Mouse (Mus musculus) stomach, embryonic 15.5 days (tissue): ENCODE data around the gene Necab3. TPM values are rescaled to one million over a fixed set of nuclear protein-coding genes. Genes with fewer than 3 reads are reported as not detected.

ENCODE experiments used
- ATAC-seq: fragments of 200-750 bp; cut with Nextera tagmentation; 2 replicates; pipeline ENCODE4 v1.8.0; 2017; ENCODE audit warnings: low read depth, moderate number of reproducible peaks, moderate TSS enrichment; ENCODE audit not compliant: insufficient read depth, low FRiP score
- H3K27ac ChIP-seq: fragments of 300-500 bp; sonication (generic); 2 replicates; pipeline ENCODE4 v1.5.1; 2015; ENCODE audit warnings: mild to moderate bottlenecking, inconsistent platforms
- H3K27me3 ChIP-seq: fragments of 300-500 bp; sonication (generic); replicated peaks from 2 replicates; pipeline ENCODE4 v1.6.1; 2015; ENCODE audit warnings: inconsistent platforms
- H3K36me3 ChIP-seq: fragments of 300-500 bp; sonication (generic); 2 replicates; pipeline ENCODE4 v1.6.1; 2015; ENCODE audit warnings: inconsistent platforms
- H3K4me1 ChIP-seq: fragments of 300-500 bp; sonication (generic); 2 replicates; pipeline ENCODE4 v1.6.1; 2015; ENCODE audit warnings: inconsistent platforms
- H3K4me2 ChIP-seq: fragments of 300-500 bp; sonication (generic); 2 replicates; pipeline ENCODE4 v1.6.1; 2015; ENCODE audit warnings: mild to moderate bottlenecking, inconsistent platforms
- H3K4me3 ChIP-seq: fragments of 300-500 bp; sonication (generic); replicated peaks from 2 replicates; pipeline ENCODE4 v1.5.1; 2015; ENCODE audit warnings: inconsistent platforms
- H3K9ac ChIP-seq: fragments of 300-500 bp; sonication (generic); 2 replicates; pipeline ENCODE4 v1.6.1; 2015; ENCODE audit warnings: inconsistent platforms
- H3K9me3 ChIP-seq: fragments of 300-500 bp; sonication (generic); 2 replicates; pipeline ENCODE4 v1.6.1; 2016; ENCODE audit warnings: inconsistent platforms
- WGBS: fragments of 180-500 bp; shearing (Covaris S2); methylation state at CpG from one replicate; pipeline ENCODE4 v1.1.7; 2015; 5-methylcytosine and 5-hydroxymethylcytosine counted together
- polyA plus RNA-seq: library from polyadenylated mRNA; unstranded; fragments of >200 nt; fragmentation: Nextera tagmentation; extraction: Ambion mirVana; gene quantifications from 2 replicates; pipeline ENCODE4 v1.2.1, GENCODE M21; 2015

The Necab3 gene
- polyA plus RNA-seq, 1 experiment from 2014 or later: 2.5 TPM

DNA sequence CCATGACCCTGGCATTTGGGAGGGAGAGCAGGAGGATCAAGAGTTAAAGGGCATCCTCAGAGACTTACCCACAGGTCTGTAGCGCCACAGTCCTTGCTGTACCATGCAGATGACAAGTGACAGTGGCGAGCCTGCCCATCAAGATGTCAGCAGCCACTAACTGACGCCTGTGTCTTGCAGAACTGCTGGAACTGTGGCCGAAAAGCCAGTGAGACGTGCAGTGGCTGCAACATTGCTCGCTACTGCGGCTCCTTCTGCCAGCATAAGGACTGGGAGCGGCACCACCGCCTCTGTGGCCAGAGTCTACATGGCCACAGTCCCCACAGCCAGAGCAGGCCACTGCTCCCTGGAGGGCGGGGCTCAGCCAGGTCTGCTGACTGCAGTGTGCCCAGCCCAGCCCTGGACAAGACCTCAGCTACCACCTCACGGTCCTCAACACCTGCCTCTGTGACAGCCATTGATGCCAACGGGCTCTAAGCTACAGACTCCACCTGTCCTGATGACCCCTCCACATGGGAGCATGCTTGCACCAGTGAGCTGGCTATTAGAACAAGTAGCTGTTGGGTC, 23.9 kb downstream of the Necab3 start:
- Histone ChIP-seq H3K4me1 (peaks cover 3% of the 10 kb centered on the region; the same call in 1 of the 2 replicates), H3K4me2 (no peak overlapping the region), H3K27me3 (no peaks in the 10 kb centered on the region), H3K4me3 (no peak overlapping the region), H3K9ac (no peak overlapping the region), H3K36me3 (peaks cover 26% of the 10 kb centered on the region), H3K9me3 (no peaks in the 10 kb centered on the region), H3K27ac (no peak overlapping the region)
- 91% methylated on average over 12 of the region's 12 CpGs for WGBS
- ATAC-seq: no peak; the same call in 1 of the 2 replicates

DNA sequence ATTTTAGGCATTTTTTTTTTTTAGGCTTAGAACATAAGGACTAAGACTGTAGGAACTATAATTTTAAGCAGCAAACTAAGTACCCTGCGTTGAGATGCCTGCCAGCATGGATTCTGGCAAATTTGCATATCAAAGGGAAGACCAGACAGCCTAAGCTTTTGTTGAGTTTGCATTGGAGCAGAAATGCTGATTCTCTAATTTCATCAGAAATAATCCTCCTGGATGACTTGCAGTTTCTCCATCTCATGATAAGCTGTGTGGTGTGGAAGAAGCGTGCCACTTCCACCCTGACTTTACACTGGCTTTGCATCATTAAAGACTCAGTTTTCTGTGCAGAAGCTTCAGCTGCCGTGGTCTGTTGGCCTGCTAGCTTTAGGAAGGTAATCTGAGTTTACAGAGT, 25.8 kb downstream of the Necab3 start:
- Histone ChIP-seq H3K36me3 (peaks cover 37% of the 10 kb centered on the region), H3K9me3 (no peaks in the 10 kb centered on the region), H3K9ac (no peak overlapping the region), H3K4me2 (no peak overlapping the region), H3K27ac (no peak overlapping the region), H3K27me3 (no peaks in the 10 kb centered on the region), H3K4me3 (no peak overlapping the region), H3K4me1 (peaks cover under 1% of the 10 kb centered on the region; the same call in 1 of the 2 replicates)
- 64% methylated on average over 3 of the region's 3 CpGs for WGBS
- ATAC-seq: no peak

DNA sequence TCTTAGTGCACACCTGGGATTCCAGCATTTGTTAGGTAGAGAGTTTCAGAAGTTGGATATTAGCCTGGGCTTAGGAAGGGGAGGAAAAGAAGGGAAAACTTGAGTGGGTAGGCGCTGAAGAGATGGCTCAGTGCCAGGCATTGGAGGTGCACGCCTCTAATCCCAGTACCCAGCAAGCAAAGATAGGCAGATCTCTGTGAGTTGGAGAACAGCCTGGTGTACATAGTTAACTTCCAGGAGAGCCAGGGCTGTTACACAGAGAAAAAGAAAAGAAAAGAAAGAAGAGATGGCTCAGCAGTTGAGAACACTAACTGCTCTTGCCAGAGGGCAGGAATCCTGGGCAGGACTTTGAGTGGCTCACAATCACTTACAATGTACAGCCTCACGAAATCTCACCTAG, 32.2 kb downstream of the Necab3 start:
- no peak overlapping the region for H3K4me2 ChIP-seq
- no peaks in the 10 kb centered on the region for H3K9me3 ChIP-seq
- ATAC-seq: no peak
- no peak overlapping the region for H3K4me3 ChIP-seq
- H3K27me3 ChIP-seq: no peaks in the 10 kb centered on the region
- H3K9ac ChIP-seq: no peak overlapping the region
- no peak overlapping the region for H3K27ac ChIP-seq
- H3K4me1 ChIP-seq: no peaks in the 10 kb centered on the region
- H3K36me3 ChIP-seq: peaks cover 28% of the 10 kb centered on the region
- WGBS: 50% methylated on average over 3 of the region's 3 CpGs

DNA sequence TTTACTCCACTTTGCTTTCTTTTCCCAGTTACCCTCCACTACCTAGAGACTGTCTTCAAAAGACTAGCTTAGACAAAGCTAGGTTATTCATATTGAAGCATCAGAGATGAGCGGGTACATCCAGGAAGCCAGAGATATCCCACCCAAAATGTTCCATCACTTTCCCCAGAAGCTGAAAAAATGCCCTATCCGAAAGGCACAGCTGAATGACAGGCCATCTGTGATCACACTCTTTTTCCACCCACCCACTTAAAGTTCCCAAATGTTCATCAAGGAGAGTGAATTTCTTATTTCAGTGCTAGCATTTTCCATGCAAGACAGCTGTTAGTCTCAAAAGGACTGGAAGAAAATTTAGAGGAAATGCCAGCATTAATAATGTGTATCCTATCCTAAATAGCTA, 33.4 kb downstream of the Necab3 start:
- 95% methylated on average over 2 of the region's 2 CpGs for WGBS
- Histone ChIP-seq H3K4me2 (no peak overlapping the region), H3K4me1 (no peaks in the 10 kb centered on the region), H3K27ac (no peak overlapping the region), H3K36me3 (peaks cover 22% of the 10 kb centered on the region), H3K27me3 (no peaks in the 10 kb centered on the region), H3K4me3 (no peak overlapping the region), H3K9ac (no peak overlapping the region), H3K9me3 (no peaks in the 10 kb centered on the region)
- no peak for ATAC-seq

DNA sequence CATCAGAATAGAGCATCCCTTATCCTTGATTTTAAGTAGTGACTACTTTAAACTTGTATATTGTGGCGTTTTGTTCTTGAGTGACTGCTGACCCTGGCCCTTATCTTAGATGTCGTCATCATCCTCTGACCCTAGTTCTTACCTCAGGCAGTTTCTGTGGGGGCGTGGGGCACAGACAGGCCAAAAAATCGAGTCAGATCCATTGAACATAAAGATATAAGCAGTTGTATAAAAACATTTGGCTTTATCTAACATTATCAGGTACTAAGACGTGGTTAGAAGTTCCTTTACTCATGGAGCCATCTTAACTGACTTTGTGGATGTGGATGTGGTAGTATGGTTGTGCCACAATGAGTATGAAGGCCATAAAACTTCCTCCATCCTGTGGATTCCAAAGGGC, 36.4 kb downstream of the Necab3 start:
- WGBS: 84% methylated on average over 5 of the region's 5 CpGs

DNA sequence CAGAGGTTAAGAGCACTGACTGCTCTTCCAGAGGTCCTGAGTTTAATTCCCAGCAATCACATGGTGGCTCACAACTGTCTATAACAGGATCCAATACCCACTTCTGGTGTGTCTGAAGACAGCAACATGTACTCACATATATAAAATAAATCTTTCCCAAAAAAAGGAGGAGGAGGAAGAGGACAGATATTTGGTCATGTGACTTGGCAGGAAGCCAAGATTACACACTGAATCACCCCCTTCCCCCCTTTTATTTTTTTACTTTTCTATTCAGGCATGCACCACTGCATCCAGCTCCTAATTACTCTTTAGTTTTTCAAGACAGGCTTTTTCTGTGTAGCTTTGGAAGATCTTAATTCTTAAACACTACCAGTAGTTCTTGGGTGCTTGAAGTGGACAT, 37.2 kb downstream of the Necab3 start:
- H3K36me3 ChIP-seq: peaks cover 13% of the 10 kb centered on the region; the same call in 1 of the 2 replicates

More for the DNA sequence above, 36.4 kb downstream of the Necab3 start:
- Histone ChIP-seq H3K9me3 (no peaks in the 10 kb centered on the region), H3K4me1 (no peaks in the 10 kb centered on the region), H3K27ac (no peak overlapping the region), H3K9ac (no peak overlapping the region), H3K4me3 (no peak overlapping the region), H3K36me3 (peaks cover 15% of the 10 kb centered on the region; the same call in 1 of the 2 replicates), H3K27me3 (no peaks in the 10 kb centered on the region), H3K4me2 (no peak overlapping the region)
- no peak for ATAC-seq

DNA sequence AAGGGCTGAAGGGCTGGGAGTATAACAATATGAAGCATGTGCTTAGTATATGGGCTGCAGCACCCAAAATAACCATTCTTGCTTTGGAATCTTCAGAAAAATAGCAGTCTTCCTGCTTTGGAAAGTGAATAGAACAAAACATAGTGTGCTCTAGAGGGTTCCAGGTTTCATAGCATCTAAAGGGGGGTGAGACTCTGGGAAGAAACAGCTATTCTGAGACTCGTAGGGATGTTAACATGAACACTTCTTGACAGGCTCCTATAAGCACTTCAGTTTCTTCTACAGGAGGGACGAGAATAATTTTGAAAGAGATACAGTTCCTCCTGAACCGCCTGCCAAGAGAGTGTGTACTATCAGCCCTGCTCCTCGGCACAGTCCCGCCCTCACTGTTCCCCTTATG, 41.3 kb downstream of the Necab3 start:
- H3K27ac ChIP-seq: no peak overlapping the region
- no peaks in the 10 kb centered on the region for H3K27me3 ChIP-seq
- H3K9ac ChIP-seq: no peak overlapping the region
- no peak overlapping the region for H3K4me2 ChIP-seq
- ATAC-seq: no peak
- no peak overlapping the region for H3K4me3 ChIP-seq
- 0 out of 2 replicates have a peak, but pooled peaks cover 6% of the 10 kb centered on the region for H3K36me3 ChIP-seq
- WGBS: 82% methylated on average over 5 of the region's 5 CpGs
- no peaks in the 10 kb centered on the region for H3K9me3 ChIP-seq
- H3K4me1 ChIP-seq: no peaks in the 10 kb centered on the region

More for the DNA sequence above, 37.2 kb downstream of the Necab3 start:
- no peak for ATAC-seq
- Histone ChIP-seq H3K4me1 (no peaks in the 10 kb centered on the region), H3K9ac (no peak overlapping the region), H3K4me3 (no peak overlapping the region), H3K27ac (no peak overlapping the region), H3K9me3 (no peaks in the 10 kb centered on the region), H3K27me3 (no peaks in the 10 kb centered on the region), H3K4me2 (no peak overlapping the region)

DNA sequence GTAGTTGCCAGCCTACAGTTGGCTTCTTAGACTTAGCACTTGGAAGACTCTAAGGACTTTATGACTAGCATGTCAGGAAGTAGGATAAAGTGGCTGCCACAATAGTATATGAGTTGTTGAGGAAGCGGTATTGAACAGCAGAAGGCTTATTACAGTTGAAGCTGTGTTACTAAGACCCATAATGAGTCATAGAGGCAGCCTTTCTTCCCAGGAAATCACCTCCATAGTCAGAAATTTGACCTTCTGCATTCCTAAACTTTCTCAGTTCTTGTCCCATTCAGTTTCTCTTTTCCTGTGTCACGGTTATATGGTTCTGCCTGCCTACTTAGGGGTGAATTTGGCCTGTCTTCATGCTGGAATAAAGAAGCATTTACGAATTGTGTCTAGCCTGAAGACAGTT, 41.7 kb downstream of the Necab3 start:
- H3K9ac ChIP-seq: no peak overlapping the region
- H3K4me3 ChIP-seq: no peak overlapping the region
- H3K9me3 ChIP-seq: no peaks in the 10 kb centered on the region
- H3K27ac ChIP-seq: no peak overlapping the region
- H3K27me3 ChIP-seq: no peaks in the 10 kb centered on the region
- no peaks in the 10 kb centered on the region for H3K4me1 ChIP-seq
- 80% methylated on average over 3 of the region's 3 CpGs for WGBS
- H3K36me3 ChIP-seq: 0 out of 2 replicates have a peak, but pooled peaks cover 5% of the 10 kb centered on the region
- no peak for ATAC-seq
- no peak overlapping the region for H3K4me2 ChIP-seq

DNA sequence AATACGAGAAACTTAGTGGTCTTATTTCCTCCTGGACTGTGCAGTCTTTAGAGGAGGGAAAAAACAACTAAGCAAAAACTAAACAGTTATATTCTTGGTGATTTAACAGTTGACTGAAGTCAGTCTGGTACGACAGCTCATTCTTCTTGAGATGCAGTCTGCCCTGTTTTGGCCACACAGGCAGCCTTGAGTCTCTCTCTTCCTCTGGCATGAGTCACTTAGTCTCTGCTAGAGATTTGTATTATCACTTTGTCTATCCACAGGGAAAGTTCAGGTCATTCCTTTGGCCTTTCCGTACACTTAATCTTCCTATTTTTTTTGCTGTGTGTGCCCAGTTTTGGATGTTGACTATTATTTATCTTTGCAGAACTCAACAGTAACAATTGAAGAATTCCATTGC, 48.5 kb downstream of the Necab3 start:
- 87% methylated on average over 3 of the region's 3 CpGs for WGBS
- H3K27me3 ChIP-seq: no peaks in the 10 kb centered on the region
- no peak overlapping the region for H3K4me3 ChIP-seq
- no peaks in the 10 kb centered on the region for H3K36me3 ChIP-seq
- no peak overlapping the region for H3K9ac ChIP-seq
- no peak overlapping the region for H3K27ac ChIP-seq
- H3K9me3 ChIP-seq: no peaks in the 10 kb centered on the region
- ATAC-seq: no peak
- no peaks in the 10 kb centered on the region for H3K4me1 ChIP-seq
- H3K4me2 ChIP-seq: no peak overlapping the region

DNA sequence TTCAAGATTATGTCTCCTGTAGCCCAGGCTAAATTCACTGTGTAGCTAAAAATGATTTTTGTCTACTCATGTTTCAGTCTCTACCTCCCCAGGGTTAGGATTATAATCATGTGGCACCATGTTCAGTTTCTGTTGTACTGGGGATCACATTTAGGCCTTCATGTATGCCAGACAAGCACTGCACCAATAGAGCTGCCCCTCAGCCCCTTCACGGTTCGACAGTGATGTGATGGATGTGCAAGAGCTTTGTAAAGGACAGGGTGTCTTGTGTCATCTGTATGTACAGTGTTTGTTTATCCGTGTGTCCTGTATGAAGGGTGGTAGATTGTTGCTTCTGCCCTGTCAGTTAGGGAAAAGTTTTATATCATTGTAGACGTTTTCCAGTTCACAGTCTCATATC, 50.2 kb downstream of the Necab3 start:
- no peak overlapping the region for H3K27ac ChIP-seq
- no peak for ATAC-seq
- no peaks in the 10 kb centered on the region for H3K9me3 ChIP-seq
- no peak overlapping the region for H3K4me2 ChIP-seq
- H3K4me1 ChIP-seq: no peaks in the 10 kb centered on the region
- H3K27me3 ChIP-seq: no peaks in the 10 kb centered on the region
- no peaks in the 10 kb centered on the region; the same call in 1 of the 2 replicates for H3K36me3 ChIP-seq
- WGBS: 84% methylated on average over 4 of the region's 4 CpGs
- no peak overlapping the region for H3K9ac ChIP-seq
- H3K4me3 ChIP-seq: no peak overlapping the region

DNA sequence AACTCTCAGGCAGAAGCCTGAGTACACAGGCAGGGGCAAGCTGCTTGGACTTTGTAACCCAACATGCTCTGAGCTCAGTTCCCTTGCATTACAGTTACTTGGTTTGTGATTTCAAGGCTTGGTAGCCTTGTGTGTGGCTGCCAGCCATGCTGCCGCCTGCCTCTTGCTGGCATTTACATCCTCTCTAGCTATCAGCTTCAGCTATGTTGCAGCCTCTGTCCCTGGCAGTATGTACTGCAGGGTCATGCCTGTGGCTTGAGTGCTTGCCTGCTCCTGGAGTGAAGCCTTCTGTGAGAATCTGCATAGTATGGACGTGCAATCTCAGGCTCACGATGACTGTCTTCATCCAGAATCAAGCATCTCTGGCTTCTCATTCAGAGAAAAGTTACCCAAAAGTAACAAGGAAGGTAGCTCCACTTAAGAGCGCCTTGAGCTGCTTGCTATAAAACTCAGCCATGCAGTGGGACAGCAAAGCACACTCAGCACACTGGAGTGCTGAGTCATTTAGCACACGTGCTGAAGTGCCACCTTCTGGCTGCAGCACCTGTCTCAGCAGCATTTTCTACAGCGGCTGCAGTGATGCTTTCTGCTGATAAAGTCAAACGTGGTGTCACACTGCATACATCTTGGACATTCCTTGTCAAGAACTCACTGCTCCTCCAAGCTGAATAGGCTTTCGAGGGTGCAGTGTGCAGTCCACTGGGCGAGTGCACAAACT, 51.0 kb downstream of the Necab3 start:
- H3K4me3 ChIP-seq: no peak overlapping the region
- H3K4me2 ChIP-seq: no peak overlapping the region
- H3K9ac ChIP-seq: no peak overlapping the region
- no peaks in the 10 kb centered on the region; the same call in 1 of the 2 replicates for H3K36me3 ChIP-seq
- H3K4me1 ChIP-seq: no peaks in the 10 kb centered on the region
- no peaks in the 10 kb centered on the region for H3K9me3 ChIP-seq
- no peak overlapping the region for H3K27ac ChIP-seq
- ATAC-seq: no peak
- H3K27me3 ChIP-seq: no peaks in the 10 kb centered on the region
- WGBS: 76% methylated on average over 9 of the region's 9 CpGs

DNA sequence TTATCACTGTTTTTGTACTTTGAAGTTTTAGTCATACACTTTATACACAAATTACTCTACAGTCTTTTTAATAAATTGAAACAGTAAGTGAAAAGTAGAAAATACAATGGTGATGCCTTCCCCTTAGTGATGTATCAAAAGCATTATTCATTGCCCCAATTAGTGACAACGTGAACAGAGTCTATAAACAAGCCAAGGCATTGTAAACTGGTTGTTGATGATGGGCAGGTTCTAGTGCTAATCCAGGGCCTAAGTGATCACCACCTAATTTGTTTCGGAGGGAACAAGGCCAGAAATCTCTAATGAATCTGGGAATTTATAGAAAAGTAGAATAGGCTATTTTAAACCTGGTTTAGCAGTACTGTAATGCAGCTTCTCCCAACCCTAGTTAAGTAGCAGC, 51.6 kb downstream of the Necab3 start:
- no peak overlapping the region for H3K9ac ChIP-seq
- no peak overlapping the region for H3K27ac ChIP-seq
- no peak overlapping the region for H3K4me2 ChIP-seq
- no peaks in the 10 kb centered on the region for H3K27me3 ChIP-seq
- ATAC-seq: no peak
- no peaks in the 10 kb centered on the region; the same call in 1 of the 2 replicates for H3K36me3 ChIP-seq
- WGBS: 71% methylated on average over 2 of the region's 2 CpGs
- no peaks in the 10 kb centered on the region for H3K9me3 ChIP-seq
- no peak overlapping the region for H3K4me3 ChIP-seq
- no peaks in the 10 kb centered on the region for H3K4me1 ChIP-seq
